Mouse (Mus musculus) brain, embryonic 18.5 days (tissue): ENCODE measurements at regions not wholly inside any gene's neighbourhood (a gene's known extent, or its start where the extent isn't known, plus 50 kb on each side); places are given as distances from the start of the nearest gene placed in this dataset.
A peak's percentile ranks its signal among the peaks of the same experiment; 100 is the strongest.
"Not testable (repeated sequence)": the region's sequence is repeated elsewhere in the genome, so short reads cannot be mapped to it uniquely, and the experiment has no call there.

Experiments
- DNase-seq: peaks from one replicate; pipeline ENCODE4 v3.0.0-alpha.2; 2012; ENCODE audit warnings: low read depth, low spot score

DNA sequence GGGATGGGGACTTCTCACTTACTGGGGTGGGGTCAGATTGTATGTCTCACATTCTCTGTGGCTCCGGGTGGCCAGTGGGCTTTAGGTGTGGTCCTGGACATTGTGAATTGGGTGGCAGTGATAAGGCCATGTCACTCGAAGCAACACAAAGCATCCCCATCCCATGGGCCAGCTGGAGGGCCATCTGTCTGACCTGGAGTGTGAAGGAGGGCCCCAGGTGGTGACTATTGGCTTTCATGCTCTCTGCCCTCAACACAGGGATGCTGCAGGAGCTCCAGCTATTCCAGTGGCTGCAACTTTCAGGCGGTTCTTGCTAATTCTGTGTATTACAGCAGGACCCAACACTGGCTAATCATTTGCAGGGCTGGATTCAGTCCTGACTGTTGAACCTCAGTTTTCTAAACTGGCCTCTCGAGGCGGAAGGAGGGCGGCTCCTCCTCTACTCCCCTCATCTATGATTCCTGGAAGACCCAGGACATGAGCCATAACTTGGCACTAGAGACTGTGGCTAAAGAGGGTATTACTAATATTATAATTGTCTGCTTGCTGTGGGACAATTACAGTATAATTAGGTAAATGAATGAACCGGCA, 64.1 kb downstream of the 9530068E07Rik start:
- no peak for DNase-seq

DNA sequence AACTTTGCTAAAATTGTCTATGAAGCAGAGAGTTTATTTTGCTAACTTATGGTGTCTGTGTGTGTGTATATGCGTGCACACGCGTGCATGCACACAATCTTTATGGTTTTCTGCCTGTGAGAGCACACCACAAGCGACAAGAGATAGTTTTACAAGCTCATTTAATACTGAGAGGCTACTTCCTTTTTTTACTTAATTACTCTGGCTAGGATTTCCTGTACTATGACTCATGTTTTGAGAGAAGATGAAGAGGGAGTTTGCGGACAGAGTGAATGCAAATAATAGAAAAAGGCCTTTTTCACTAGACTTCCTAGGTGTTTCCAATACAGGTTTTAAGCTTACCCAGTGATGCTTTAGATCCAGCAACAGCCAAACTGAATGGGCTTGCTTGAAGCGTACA, 74.9 kb downstream of the 9530068E07Rik start:
- not testable (repeated sequence) for DNase-seq

DNA sequence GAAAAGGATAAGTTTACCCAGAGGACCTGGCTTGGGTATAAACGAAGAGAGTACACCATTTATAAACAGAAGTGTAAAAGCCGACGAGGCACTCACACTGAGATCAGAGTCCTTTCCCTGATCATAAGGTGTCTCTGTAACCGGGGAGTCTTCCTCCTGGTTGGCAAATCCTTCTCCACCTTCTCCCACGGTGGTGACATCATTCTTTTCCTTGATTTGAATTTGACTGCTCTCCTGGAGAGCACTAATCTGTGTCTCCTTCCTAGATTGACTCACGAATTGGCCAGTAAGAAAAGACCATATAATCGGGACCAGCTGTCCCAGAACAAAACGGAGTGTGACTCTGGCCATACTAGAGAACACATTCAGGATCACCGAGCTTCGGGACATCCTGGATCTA, 83.9 kb downstream of the 9530068E07Rik start:
- DNase-seq = not testable (repeated sequence)

DNA sequence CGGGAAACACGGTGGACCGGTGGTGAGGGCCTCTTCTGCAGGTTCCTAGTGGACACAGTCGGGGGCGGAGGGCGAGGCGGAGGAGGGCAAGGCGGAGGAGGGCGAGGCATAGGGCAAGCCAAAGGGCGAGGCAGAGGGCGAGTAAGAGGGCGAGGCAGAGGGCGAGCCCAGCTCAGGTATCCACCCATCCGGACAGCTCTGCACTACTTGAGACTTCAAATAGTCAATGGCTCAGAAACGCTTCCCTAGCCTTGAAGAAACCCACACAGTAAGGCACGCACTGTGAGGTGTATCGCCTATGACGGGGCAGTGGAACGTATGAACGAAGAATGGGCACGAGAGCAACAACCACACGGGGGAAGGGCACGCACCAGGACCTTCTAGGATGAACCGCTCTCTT, 84.5 kb downstream of the 9530068E07Rik start:
- DNase-seq = not testable (repeated sequence)

DNA sequence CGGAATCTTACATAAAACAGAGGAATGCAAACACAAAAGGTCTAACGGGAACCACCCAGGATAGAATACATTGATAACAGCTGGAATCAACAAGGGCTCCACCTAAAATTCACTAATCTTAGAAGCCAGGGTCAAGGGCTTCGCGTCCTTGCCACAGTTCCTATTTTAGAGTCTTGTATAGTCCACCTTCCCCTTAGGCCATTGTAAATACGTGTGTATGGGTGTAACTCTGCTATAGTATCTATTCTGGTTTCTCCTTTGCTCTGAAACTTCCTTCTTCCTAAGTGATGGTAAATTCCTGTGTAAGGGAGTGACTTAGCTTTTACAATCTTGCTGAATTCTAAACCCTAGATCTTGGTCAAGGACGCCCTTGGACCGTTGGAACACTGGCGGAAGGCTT, 87.3 kb downstream of the 9530068E07Rik start:
- not testable (repeated sequence) for DNase-seq

DNA sequence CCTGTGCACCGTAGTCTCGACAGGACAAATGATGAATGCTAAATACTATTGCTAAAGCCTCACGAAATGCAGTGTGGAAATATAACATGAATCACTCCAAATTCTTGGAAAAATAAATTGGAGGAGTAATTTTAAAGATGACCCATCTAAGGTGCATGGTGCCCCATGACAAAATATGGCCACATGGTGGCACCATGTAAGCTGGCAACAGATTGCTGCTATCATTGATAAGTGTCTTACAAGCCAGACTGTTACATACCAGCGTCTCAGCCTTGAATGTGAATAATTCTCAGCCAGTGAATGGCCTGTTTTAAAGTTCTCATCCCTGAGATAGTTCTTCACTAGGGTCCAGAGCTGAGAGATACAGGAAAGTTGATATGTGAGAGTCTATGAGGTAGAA, 92.3 kb downstream of the 9530068E07Rik start:
- not testable (repeated sequence) for DNase-seq

DNA sequence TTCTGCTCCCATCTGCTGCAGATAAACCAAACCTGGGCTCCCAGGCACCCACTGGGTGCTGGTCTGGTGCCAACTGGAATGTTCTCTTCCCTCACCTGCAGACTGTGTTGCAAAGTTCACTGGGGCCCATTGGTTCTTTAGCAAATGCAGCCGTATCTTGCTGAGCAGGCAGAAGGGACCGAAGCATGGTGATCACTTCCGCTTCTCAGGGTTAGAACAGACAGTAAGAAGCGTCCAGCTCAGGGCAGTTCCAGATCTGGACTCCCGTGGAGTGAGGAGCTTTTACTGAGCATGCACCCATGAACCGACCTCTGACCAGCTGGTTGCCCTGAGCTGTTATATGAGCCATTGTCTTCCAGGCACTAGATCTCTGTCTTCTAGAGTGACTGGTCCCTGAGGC, 97.1 kb downstream of the 9530068E07Rik start:
- DNase-seq = no peak

DNA sequence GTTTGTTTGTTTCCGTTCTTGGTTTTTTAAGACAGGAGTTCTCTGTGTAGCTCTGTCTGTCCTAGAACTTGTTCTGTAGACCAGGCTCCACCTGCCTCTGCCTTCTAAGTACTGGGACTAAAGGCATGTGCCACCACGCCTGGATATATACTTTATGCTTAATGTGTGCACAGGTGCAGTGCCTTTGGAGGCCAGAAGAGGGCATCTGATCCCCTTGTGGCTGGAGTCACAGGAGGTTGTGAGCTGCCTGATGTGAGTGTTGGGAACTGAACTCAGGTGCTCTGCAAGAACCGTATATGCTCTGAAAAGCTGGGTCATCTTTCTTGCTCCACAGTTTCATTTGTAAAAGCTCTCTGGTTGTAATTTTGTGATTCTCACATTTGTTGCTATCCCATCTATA, 100.7 kb downstream of the 9530068E07Rik start:
- no peak for DNase-seq

DNA sequence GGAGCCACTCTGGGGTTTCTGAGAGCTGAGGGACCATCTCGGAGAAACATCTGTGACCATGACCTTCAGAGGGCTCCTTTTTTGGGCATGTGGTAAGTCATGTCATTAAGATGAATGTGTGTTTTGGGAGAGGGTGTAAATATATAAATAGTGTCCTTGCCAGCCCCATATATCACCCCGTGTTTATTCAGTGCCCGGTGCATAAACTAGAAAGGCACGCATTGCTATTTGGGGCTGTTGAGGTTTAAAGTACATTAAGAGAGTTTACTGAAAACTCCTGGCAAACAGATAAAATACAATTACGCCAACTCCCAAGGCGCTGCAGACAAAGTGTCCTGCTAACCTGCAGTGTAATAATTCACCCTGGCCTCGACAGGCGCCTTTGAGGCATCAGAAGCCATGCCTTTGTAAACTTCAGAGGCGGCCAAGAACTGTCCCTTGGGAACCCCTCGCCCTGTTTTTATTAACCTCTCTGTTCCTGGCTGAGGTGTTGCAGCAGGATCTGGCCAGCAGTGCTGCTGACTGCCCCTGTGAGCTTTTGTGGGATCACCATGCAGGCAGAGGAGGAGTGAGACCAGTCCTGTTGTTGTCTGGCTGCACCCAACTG, 106.6 kb downstream of the 9530068E07Rik start:
- DNase-seq = no peak

DNA sequence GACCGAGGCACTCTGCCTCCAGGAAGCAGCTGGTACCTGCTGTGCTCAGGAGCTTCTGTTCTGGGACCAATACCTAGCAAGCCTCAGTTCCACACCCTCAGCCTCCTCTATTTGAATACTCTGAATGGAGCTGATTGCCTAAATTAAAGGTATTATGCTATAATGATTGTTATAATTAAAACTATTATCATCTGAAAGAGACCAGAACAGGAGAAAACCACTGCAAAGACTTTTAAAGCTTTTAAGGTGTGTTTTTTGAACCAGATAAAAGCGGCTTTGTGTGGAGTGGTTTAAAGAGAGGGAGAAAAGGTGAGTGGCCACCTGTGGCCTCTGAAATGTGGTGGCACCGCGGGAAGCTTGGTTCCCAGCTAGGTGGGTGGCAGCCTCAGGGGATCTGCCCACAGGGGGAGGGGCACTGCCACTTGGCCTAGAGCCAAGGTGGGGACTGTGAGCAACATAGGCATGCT, 115.6 kb downstream of the 9530068E07Rik start:
- DNase-seq = no peak

DNA sequence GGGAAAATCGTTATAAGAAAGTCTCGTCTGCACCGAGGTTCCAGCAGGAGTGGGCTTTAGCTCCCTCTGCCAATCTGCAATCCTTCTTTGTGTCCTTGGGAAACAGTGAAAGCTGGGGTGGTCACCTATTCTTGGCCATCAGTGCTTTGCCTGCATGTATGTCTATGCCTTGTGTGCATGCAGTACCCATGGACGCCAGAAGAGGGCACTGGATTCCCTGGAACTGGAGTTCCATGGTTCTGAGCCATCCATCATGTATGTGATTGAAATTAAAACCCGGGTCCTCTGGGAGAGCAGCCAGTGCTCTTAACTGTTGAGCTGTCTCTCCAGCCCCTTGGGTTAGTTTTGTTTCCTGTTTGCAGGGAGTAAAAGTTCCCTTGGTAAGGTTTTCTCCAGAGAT, 121.1 kb downstream of the 9530068E07Rik start:
- no peak for DNase-seq

DNA sequence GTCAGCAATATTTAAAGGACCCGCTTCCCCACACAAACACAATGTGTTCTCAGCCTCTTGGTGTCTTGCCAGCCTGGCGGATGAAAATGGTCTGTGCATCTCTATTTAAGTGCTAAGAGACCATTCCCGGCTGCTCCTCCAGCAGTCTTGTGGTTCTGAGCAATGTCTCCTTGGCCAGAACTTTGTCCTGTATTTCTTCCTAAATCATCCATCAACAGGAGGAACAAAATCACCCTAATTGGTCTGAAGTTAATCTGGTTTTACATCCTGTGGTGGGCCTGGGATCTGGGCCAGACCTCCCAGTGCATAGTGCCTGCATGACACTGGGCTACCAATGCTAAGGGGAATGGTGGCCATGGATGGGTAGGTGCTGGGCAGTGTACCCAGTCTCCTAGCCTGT, 123.6 kb downstream of the 9530068E07Rik start:
- no peak for DNase-seq

DNA sequence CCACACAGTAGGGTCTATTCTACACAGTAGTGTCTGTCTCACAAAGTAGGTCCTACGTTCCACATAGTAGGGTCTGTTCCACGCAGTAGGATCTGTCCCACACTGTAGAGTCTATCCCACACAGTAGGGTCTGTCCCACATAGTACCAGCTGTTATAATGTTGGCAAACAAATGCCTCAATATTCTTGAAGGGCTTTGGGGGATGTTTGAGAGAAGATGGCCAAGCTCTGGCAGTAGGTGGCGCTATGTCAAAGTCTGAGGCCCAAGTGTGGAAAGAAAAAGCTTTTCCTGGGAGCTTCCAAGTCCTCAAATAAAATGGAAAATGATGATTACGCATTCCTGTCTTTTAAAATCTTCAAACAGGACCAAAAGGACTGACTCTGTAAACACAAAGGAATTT, 125.7 kb downstream of the 9530068E07Rik start:
- peak; percentile 43 for DNase-seq

DNA sequence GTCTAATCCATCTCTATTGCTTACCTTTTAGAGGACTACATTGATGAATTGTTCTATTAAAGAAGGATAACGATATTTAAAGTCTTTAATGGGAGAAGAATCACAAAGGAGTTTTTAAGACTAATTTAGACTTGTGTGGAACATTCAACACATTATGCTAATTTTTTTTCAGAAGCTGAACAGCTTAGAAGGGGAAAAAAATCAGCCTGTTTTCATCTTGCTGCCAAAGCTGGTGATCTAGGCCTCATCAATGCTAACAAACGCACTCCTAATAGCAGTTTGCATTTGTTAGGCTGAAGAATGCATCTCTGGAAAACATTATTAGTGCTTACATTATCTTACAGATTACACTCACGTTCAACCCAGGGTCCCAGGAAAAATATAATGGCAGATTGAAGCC, 126.2 kb downstream of the 9530068E07Rik start:
- no peak for DNase-seq

DNA sequence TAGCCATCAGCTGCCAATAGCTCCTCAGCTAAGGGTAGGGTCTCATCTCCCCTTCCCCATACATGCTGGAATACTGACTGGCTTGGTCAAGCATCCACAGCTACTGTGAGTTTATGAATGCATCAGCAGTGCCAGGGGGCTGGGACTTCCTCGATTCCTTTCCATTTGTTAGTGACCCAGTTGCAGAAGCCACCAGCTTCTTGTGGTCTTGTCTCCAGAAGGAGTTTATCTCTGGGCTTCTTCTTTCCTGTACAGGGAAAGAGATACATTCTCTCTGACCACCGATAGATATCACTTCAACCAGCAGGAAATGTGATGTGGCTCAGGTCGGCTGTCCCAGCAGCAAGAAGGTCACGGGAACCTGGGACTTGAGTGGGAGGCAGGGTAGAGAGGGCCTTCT, 127.0 kb downstream of the 9530068E07Rik start:
- DNase-seq = no peak

DNA sequence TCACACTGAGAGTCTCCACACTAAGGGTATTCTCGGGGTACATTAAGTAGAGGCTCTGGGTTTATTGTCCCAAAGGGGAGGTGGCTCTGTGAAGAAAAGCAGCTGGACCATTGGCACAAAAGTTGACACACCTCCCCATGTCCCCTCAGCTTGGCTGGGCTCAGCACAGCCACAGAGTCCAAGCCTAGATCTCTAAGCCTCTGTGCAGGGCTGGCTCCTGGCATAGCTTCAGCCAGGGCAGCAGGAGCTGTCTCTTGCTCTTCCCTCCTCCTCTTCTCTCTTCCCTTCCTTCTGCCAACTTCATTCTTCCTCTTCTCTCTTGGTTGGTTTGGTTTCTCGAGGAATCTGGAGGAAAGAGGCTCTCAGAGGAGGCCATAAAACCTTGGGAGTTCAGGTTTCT, 127.4 kb downstream of the 9530068E07Rik start:
- no peak for DNase-seq

DNA sequence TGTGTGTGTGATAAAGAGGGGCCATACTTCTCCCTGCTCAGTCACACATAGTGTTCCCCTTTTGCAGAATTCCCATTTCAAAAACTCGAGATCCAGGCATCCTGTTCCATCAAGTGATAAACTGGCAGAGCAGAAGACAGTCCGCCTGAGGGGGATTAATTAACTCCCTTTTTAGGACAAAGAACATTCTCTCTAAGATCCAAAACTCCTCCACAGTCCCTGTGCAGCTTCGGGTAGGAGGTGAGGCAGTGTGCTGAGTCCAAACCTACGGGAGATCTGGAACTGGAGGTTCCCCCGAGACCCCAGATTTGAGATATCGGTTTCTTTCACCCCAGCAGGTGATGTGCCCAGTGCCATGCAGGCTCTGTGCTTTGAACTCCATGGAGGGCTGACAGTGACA, 129.2 kb downstream of the 9530068E07Rik start:
- no peak for DNase-seq

DNA sequence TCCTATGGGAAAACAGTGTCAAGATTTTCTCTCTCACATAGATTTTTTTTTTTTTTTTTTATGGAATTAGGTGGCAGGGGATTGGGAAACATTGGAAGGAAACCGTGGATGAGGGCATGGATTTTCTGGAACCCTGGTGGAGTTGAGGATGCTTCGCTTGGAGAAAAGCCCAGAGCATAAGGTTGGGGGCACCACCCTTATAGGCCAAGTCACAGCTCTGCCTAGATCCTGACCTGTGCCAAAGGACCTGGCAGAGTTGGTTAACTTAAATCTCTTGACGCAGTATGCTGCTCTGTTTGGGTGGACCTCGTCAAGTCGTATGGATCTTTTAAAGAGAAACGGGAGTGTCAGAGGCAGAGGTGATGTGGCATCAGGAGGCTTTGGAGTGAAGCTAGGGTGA, 130.1 kb downstream of the 9530068E07Rik start:
- DNase-seq = no peak

DNA sequence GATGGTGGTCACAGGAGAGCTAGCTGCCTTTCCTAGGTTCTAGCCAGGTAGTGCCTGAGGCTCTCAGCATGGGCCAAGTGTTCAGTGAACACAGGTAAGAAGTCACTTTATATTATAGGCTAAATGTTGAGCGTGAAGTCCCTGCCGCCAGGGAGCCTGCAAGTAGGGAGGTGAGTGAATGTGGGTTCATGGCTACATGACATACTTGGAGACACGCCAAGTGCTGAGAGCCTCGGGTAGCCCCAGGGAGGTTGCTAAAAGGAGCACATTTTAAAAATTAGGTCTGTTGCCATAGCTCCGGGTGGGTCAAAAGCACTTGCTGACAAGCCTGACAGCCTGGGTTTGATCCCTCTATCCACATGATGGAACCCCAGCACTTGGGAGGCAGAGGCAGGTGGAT, 137.2 kb downstream of the 9530068E07Rik start:
- DNase-seq = no peak

DNA sequence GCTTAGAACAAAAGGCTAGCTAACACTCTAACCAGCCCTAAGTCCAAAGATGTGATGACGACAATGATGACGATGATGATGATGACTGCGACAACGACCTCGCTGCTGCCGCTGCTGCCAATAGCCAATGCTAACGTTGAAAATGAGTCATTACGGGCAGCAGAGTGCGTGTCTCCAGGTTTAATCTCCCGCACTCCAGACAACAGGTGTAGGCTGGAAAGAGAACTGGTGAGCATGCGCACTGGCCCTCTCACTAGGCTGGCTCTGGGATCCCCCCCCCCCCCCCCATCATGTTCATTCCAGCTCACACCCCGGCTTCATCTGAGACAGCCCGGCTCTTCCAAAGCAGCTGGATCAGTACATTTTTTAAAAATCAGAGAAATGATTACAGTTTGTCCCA, 138.4 kb downstream of the 9530068E07Rik start:
- no peak for DNase-seq

DNA sequence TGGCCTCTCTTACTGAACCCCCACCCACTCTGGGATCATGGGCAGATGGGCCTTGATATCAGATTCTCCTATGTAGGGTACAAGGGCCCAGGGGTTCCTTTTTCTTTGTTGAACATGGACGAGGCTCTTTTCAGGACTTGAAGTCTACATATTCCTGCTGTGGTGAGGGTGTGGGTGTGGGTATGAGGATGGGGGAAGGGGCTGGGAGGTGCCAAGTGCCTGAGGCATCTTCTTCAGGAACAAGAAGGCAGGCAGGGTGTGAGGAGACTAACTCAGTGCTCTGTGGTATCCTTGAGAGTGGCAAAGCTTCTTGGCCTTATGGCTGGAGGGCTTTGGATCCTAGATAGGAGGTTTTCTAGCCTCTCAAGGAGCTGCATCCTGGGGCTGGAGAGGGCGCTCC, 140.0 kb downstream of the 9530068E07Rik start:
- no peak for DNase-seq

DNA sequence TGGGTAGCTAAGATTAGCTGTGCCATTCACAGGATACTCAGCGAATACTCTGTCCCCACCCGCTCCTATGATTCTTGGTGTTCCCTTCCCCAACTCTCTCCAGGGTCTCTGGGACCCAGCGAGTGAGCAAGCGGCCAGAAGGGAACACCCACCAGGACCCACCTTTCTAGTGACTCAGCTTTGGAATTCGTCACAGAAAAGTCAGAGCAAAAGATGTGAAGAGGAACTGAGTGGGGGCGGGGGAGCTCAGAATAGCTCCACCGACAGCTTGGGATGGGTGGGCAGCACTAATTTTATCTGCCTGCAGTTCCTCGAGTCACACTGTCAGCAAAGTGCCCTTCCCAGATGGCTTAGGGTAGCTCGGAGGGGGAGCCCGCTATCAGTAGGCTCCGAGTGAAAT, 140.6 kb downstream of the 9530068E07Rik start:
- DNase-seq = no peak

DNA sequence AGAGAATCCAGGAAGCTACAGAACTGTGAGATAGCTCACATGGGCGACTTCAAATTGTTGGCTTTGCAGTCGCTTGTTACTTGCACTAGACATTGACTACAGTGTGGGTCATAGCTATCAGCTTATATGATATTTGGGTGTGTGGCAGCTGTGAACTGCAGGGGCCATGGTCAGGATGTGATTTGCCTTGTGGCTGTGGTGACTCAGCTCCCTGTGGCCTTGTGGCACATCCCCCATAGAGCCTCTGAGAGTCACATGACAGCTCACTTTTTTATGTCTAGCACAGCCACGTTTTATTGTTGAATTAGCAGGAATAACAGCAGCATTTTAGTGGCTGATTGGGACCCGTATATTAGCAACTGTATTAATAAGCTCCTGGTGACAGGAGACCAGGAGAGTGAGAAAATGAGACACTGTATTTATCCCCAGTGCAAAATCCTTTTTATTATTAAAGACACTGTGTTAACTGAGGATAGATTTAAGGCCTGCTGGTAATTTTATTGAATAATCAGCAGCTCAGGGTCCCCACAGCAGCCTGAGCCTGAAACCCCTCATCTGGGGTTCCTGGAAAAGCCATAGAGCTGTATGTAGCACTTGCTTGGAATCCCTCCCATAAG, 141.7 kb downstream of the 9530068E07Rik start:
- DNase-seq = no peak
